Mouse (Mus musculus) spleen, adult 2 months (tissue): ENCODE results near the gene Mknk1.

Experiments used
- CTCF ChIP-seq: fragments of 200-500 bp; IDR thresholded peaks from 2 replicates; pipeline ENCODE4 v1.5.1; 2011; ENCODE audit warnings: mild to moderate bottlenecking, inconsistent platforms; ENCODE audit not compliant: insufficient read depth, insufficient read length, insufficient replicate concordance; ENCODE audit errors: extremely low read depth
- POLR2A ChIP-seq: fragments of 200-500 bp; IDR thresholded peaks from 2 replicates; pipeline ENCODE4 v1.6.1; 2011; ENCODE audit warnings: low read depth, low read length, inconsistent platforms

GRCm38 (mm10) chr4:115825271-115825670 lies 13.7 kb upstream of the Mknk1 start:
- no peak for TF ChIP-seq POLR2A
- TF ChIP-seq CTCF: no peak
